Mouse (Mus musculus) R1 (cell line): ENCODE results near the gene Naip2.
"Not testable (repeated sequence)": the region's sequence is repeated elsewhere in the genome, so short reads cannot be mapped to it uniquely, and the experiment has no call there.

Experiments
- DNase-seq: peaks from one replicate; pipeline ENCODE4 v3.0.0-alpha.2; 2018; ENCODE audit warnings: low read depth, low spot score

Gene Naip2

GRCm38 (mm10) chr13:100201659-100202333 is at the start of gene Naip2:
Gene Naip2, minus strand, starts transcription at chr13:100202092.
- DNase-seq: not testable (repeated sequence)

- not testable (repeated sequence) for DNase-seq
These were observed 45.1 kb upstream of the Naip2 start for GRCm38 (mm10) chr13:100246896-100247519.

GRCm38 (mm10) chr13:100246223-100246622 is 44.3 kb upstream of the Naip2 start, which contains the start of gene Naip5:
Gene Naip5, minus strand, starts transcription at chr13:100246323.
- DNase-seq: not testable (repeated sequence)

GRCm38 (mm10) chr13:100243702-100244101 is 41.8 kb upstream of the Naip2 start:
- DNase-seq: no peak

GRCm38 (mm10) chr13:100213683-100214082 is 11.8 kb upstream of the Naip2 start:
- DNase-seq: not testable (repeated sequence)

- peak; percentile 86 for DNase-seq
These were observed 8.6 kb upstream of the Naip2 start for GRCm38 (mm10) chr13:100210540-100210939.

- no peak for DNase-seq
These were observed 1.4 kb upstream of the Naip2 start for GRCm38 (mm10) chr13:100203319-100203718.

GRCm38 (mm10) chr13:100200778-100201177 is 1.1 kb downstream of the Naip2 start:
- DNase-seq: no peak

GRCm38 (mm10) chr13:100195421-100195820 is 6.5 kb downstream of the Naip2 start:
- no peak for DNase-seq

- not testable (repeated sequence) for DNase-seq
These were observed 18.8 kb downstream of the Naip2 start for GRCm38 (mm10) chr13:100183111-100183510.

- not testable (repeated sequence) for DNase-seq
These were observed 27.5 kb downstream of the Naip2 start for GRCm38 (mm10) chr13:100174360-100174759.

GRCm38 (mm10) chr13:100166378-100166777 is 35.5 kb downstream of the Naip2 start:
- not testable (repeated sequence) for DNase-seq

GRCm38 (mm10) chr13:100162467-100162866 is 39.4 kb downstream of the Naip2 start:
- DNase-seq: not testable (repeated sequence)

- DNase-seq: not testable (repeated sequence)
These were observed 40.6 kb downstream of the Naip2 start for GRCm38 (mm10) chr13:100161171-100161870.

- no peak for DNase-seq
These were observed 45.3 kb downstream of the Naip2 start for GRCm38 (mm10) chr13:100156624-100157023.

GRCm38 (mm10) chr13:100152659-100153058 is 49.2 kb downstream of the Naip2 start:
- DNase-seq: no peak

- peak; percentile 6 for DNase-seq
These were observed 60.1 kb downstream of the Naip2 start for GRCm38 (mm10) chr13:100141646-100142314.

GRCm38 (mm10) chr13:100125258-100125643 is 76.6 kb downstream of the Naip2 start:
- DNase-seq: peak; percentile 16

- peak; percentile 95 for DNase-seq
These were observed 77.3 kb downstream of the Naip2 start, which contains the start of gene Smn1 for GRCm38 (mm10) chr13:100124423-100125257. Gene Smn1, plus strand, starts transcription at chr13:100124852.

GRCm38 (mm10) chr13:100123970-100124369 is 77.9 kb downstream of the Naip2 start:
- DNase-seq: no peak
